Mouse (Mus musculus) G1E (cell line): ENCODE data around the gene Atp1b3.

Experiments
- CTCF ChIP-seq: IDR thresholded peaks from 2 replicates; pipeline ENCODE4 v1.5.1; 2012; ENCODE audit warnings: low read depth, low read length, inconsistent platforms, mixed read lengths
- POLR2AphosphoS5 ChIP-seq: IDR thresholded peaks from 2 replicates; pipeline ENCODE4 v1.6.1; 2012; ENCODE audit warnings: low read depth, low read length, inconsistent platforms; ENCODE audit not compliant: insufficient replicate concordance

GRCm38 (mm10) chr9:96365271-96365872, 1.1 kb upstream of the Atp1b3 start:
- no peak for TF ChIP-seq CTCF
- TF ChIP-seq POLR2AphosphoS5, result no peak
